Mouse (Mus musculus) hindbrain, embryonic 16.5 days (tissue): ENCODE measurements at regions not wholly inside any gene's neighbourhood (a gene's known extent, or its start where the extent isn't known, plus 50 kb on each side); places are given as distances from the start of the nearest gene placed in this dataset.
"Not testable (repeated sequence)": the region's sequence is repeated elsewhere in the genome, so short reads cannot be mapped to it uniquely, and the experiment has no call there.

Source experiments
- ATAC-seq: fragments of 200-750 bp; cut with Nextera tagmentation; 2 replicates; pipeline ENCODE4 v1.8.0; 2017; ENCODE audit warnings: moderate TSS enrichment, moderate library complexity
- H3K27ac ChIP-seq: fragments of 300-500 bp; sonication (generic); 2 replicates; pipeline ENCODE4 v1.5.1; 2014; ENCODE audit warnings: low read depth, mild to moderate bottlenecking, control low read depth, low read length, moderate library complexity
- H3K27me3 ChIP-seq: fragments of 300-500 bp; sonication (generic); replicated peaks from 2 replicates; pipeline ENCODE4 v1.6.1; 2014; ENCODE audit warnings: low read length; ENCODE audit not compliant: control insufficient read depth, insufficient read depth
- H3K36me3 ChIP-seq: fragments of 300-500 bp; sonication (generic); 2 replicates; pipeline ENCODE4 v1.6.1; 2014; ENCODE audit warnings: mild to moderate bottlenecking, low read length, moderate library complexity, mixed read lengths; ENCODE audit not compliant: control insufficient read depth, insufficient read depth
- H3K4me1 ChIP-seq: fragments of 300-500 bp; sonication (generic); 2 replicates; pipeline ENCODE4 v1.6.1; 2014; ENCODE audit warnings: low read depth, low read length; ENCODE audit not compliant: control insufficient read depth, insufficient read depth
- H3K4me2 ChIP-seq: fragments of 300-500 bp; sonication (generic); 2 replicates; pipeline ENCODE4 v1.6.1; 2014; ENCODE audit warnings: mild to moderate bottlenecking, low read length, control low read depth, moderate library complexity
- H3K4me3 ChIP-seq: fragments of 300-500 bp; sonication (generic); 2 replicates; pipeline ENCODE4 v1.5.1; 2014; ENCODE audit warnings: mild to moderate bottlenecking, low read length, control low read depth, moderate library complexity
- H3K9ac ChIP-seq: fragments of 300-500 bp; sonication (generic); 2 replicates; pipeline ENCODE4 v1.6.1; 2014; ENCODE audit warnings: low read depth, mild to moderate bottlenecking, control low read depth, low read length, moderate library complexity
- H3K9me3 ChIP-seq: fragments of 300-500 bp; sonication (generic); 2 replicates; pipeline ENCODE4 v1.6.1; 2014; ENCODE audit warnings: mild to moderate bottlenecking, low read length, moderate library complexity; ENCODE audit not compliant: control insufficient read depth
- WGBS: fragments of 180-500 bp; shearing (Covaris S2); extraction: QIAGEN DNeasy Blood & Tissue Kit; methylation state at CpG from one replicate; pipeline ENCODE4 v1.1.7; 2014; 5-methylcytosine and 5-hydroxymethylcytosine counted together

GRCm38 (mm10) chr17:83044515-83044914 is 170.6 kb upstream of the Pkdcc start:
- ATAC-seq = no peak
- Histone ChIP-seq H3K4me2 (no peak overlapping the region), H3K27ac (no peak overlapping the region), H3K4me3 (no peak overlapping the region), H3K4me1 (no peaks in the 10 kb centered on the region), H3K27me3 (no peaks in the 10 kb centered on the region), H3K9me3 (no peaks in the 10 kb centered on the region), H3K9ac (no peak overlapping the region), H3K36me3 (no peaks in the 10 kb centered on the region)
- 70% methylated on average over 6 of the region's 6 CpGs for WGBS

GRCm38 (mm10) chr17:83049972-83050535 is 165.0 kb upstream of the Pkdcc start:
- WGBS = 92% methylated on average over 13 of the region's 13 CpGs
- Histone ChIP-seq H3K27me3 (no peaks in the 10 kb centered on the region), H3K4me3 (no peak overlapping the region), H3K9me3 (no peaks in the 10 kb centered on the region), H3K27ac (no peak overlapping the region), H3K4me2 (no peak overlapping the region), H3K36me3 (no peaks in the 10 kb centered on the region), H3K4me1 (no peaks in the 10 kb centered on the region), H3K9ac (no peak overlapping the region)
- ATAC-seq = no peak

- no peak overlapping the region for H3K4me3 ChIP-seq
- no peaks in the 10 kb centered on the region for H3K4me1 ChIP-seq
- 33% methylated on average over 11 of the region's 11 CpGs for WGBS
- ATAC-seq = no peak
- H3K27me3 ChIP-seq = no peaks in the 10 kb centered on the region
- no peak overlapping the region for H3K9ac ChIP-seq
- no peak overlapping the region for H3K4me2 ChIP-seq
- H3K9me3 ChIP-seq = no peaks in the 10 kb centered on the region
- no peak overlapping the region for H3K27ac ChIP-seq
- no peaks in the 10 kb centered on the region for H3K36me3 ChIP-seq
Measured at GRCm38 (mm10) chr17:83050591-83051197, 164.4 kb upstream of the Pkdcc start.

- Histone ChIP-seq H3K4me3 (no peak overlapping the region), H3K4me2 (no peak overlapping the region), H3K9me3 (no peaks in the 10 kb centered on the region), H3K27me3 (no peaks in the 10 kb centered on the region), H3K9ac (no peak overlapping the region), H3K27ac (no peak overlapping the region), H3K4me1 (no peaks in the 10 kb centered on the region), H3K36me3 (no peaks in the 10 kb centered on the region)
- WGBS = 42% methylated on average over 6 of the region's 6 CpGs
- ATAC-seq = no peak
Measured at GRCm38 (mm10) chr17:83052613-83053140, 162.4 kb upstream of the Pkdcc start.

GRCm38 (mm10) chr17:83057832-83058231 is 157.3 kb upstream of the Pkdcc start:
- H3K27ac ChIP-seq = no peak overlapping the region
- WGBS = 66% methylated on average over 3 of the region's 3 CpGs
- H3K9me3 ChIP-seq = no peaks in the 10 kb centered on the region
- H3K4me3 ChIP-seq = no peak overlapping the region
- H3K4me1 ChIP-seq = no peaks in the 10 kb centered on the region
- H3K36me3 ChIP-seq = no peaks in the 10 kb centered on the region
- H3K27me3 ChIP-seq = no peaks in the 10 kb centered on the region
- H3K4me2 ChIP-seq = no peak overlapping the region
- ATAC-seq = no peak
- no peak overlapping the region for H3K9ac ChIP-seq

- WGBS = 49% methylated on average over 6 of the region's 6 CpGs
- no peaks in the 10 kb centered on the region for H3K27me3 ChIP-seq
- H3K9ac ChIP-seq = no peak overlapping the region
- no peak overlapping the region for H3K4me2 ChIP-seq
- no peaks in the 10 kb centered on the region for H3K9me3 ChIP-seq
- no peak overlapping the region for H3K27ac ChIP-seq
- no peak overlapping the region for H3K4me3 ChIP-seq
- no peak for ATAC-seq
- no peaks in the 10 kb centered on the region for H3K4me1 ChIP-seq
- H3K36me3 ChIP-seq = no peaks in the 10 kb centered on the region
Measured at GRCm38 (mm10) chr17:83061843-83062242, 153.2 kb upstream of the Pkdcc start.

- Histone ChIP-seq H3K27me3 (no peaks in the 10 kb centered on the region), H3K9ac (no peak overlapping the region), H3K4me2 (no peak overlapping the region), H3K4me1 (no peaks in the 10 kb centered on the region), H3K9me3 (no peaks in the 10 kb centered on the region), H3K36me3 (no peaks in the 10 kb centered on the region), H3K27ac (no peak overlapping the region), H3K4me3 (no peak overlapping the region)
- no peak for ATAC-seq
- 32% methylated on average over 4 of the region's 4 CpGs for WGBS
Measured at GRCm38 (mm10) chr17:83063848-83064247, 151.2 kb upstream of the Pkdcc start.

- WGBS = 47% methylated on average over 8 of the region's 12 CpGs
- not testable (repeated sequence) for H3K9ac ChIP-seq, H3K9me3 ChIP-seq, H3K27ac ChIP-seq, H3K27me3 ChIP-seq, H3K4me3 ChIP-seq, ATAC-seq, H3K36me3 ChIP-seq, H3K4me1 ChIP-seq, H3K4me2 ChIP-seq
Measured at GRCm38 (mm10) chr17:83064376-83064775, 150.7 kb upstream of the Pkdcc start.

- 90% methylated on average over 4 of the region's 4 CpGs for WGBS
- H3K27me3 ChIP-seq = no peaks in the 10 kb centered on the region
- no peaks in the 10 kb centered on the region for H3K9me3 ChIP-seq
- no peaks in the 10 kb centered on the region for H3K4me1 ChIP-seq
- no peak overlapping the region for H3K4me3 ChIP-seq
- H3K36me3 ChIP-seq = no peaks in the 10 kb centered on the region
- H3K4me2 ChIP-seq = no peak overlapping the region
- no peak overlapping the region for H3K9ac ChIP-seq
- ATAC-seq = no peak
- no peak overlapping the region for H3K27ac ChIP-seq
Measured at GRCm38 (mm10) chr17:83069246-83069645, 145.8 kb upstream of the Pkdcc start.
